Mouse (Mus musculus) gastrocnemius, postnatal 4 days (tissue): ENCODE measurements around the gene Bckdhb. TPM values are rescaled to one million over a fixed set of nuclear protein-coding genes. Genes with fewer than 3 reads are reported as not detected.
"Not testable (repeated sequence)": the region's sequence is repeated elsewhere in the genome, so short reads cannot be mapped to it uniquely, and the experiment has no call there.

ENCODE experiments used
- DNase-seq, 2 experiments: peaks; one replicate each; pipeline ENCODE4 v3.0.0; 2021 to 2022; ENCODE audit warnings: low spot score in 2 of 2, mixed read lengths in 2 of 2
- total RNA-seq, 2 experiments: library from RNA; stranded (reverse); gene quantifications; 2 replicates each; pipeline ENCODE4 v1.2.3; 2021

The Bckdhb gene
- total RNA-seq, 2 experiments from 2014 or later: 15.2 to 24.1 TPM

- DNase-seq: peak; percentile 28 to 64
Observed at GRCm38 (mm10) chr9:83962098-83963086, 37.4 kb downstream of the Bckdhb start.

- DNase-seq: no peak
Observed at GRCm38 (mm10) chr9:83963296-83963695, 38.4 kb downstream of the Bckdhb start.

- DNase-seq: no peak
Observed at GRCm38 (mm10) chr9:83964376-83964775, 39.4 kb downstream of the Bckdhb start.

GRCm38 (mm10) chr9:83967439-83968050, 42.6 kb downstream of the Bckdhb start:
- DNase-seq: no peak

GRCm38 (mm10) chr9:83969326-83969725, 44.4 kb downstream of the Bckdhb start:
- DNase-seq: no peak

- DNase-seq: no peak
Observed at GRCm38 (mm10) chr9:83973467-83973866, 48.5 kb downstream of the Bckdhb start.

GRCm38 (mm10) chr9:83975811-83976210, 50.9 kb downstream of the Bckdhb start:
- no peak for DNase-seq

- DNase-seq: no peak
Observed at GRCm38 (mm10) chr9:83981234-83981633, 56.3 kb downstream of the Bckdhb start.

GRCm38 (mm10) chr9:84008961-84009360, 84.0 kb downstream of the Bckdhb start:
- DNase-seq: no peak

- DNase-seq: no peak
Observed at GRCm38 (mm10) chr9:84011146-84011545, 86.2 kb downstream of the Bckdhb start.

GRCm38 (mm10) chr9:84018141-84018540, 93.2 kb downstream of the Bckdhb start:
- DNase-seq: not testable (repeated sequence)

GRCm38 (mm10) chr9:84019627-84020026, 94.7 kb downstream of the Bckdhb start:
- no peak for DNase-seq

- no peak for DNase-seq
Observed at GRCm38 (mm10) chr9:84021189-84021588, 96.2 kb downstream of the Bckdhb start.

GRCm38 (mm10) chr9:84028120-84028519, 103.2 kb downstream of the Bckdhb start:
- no peak for DNase-seq

- DNase-seq: no peak
Observed at GRCm38 (mm10) chr9:84030691-84031290, 105.8 kb downstream of the Bckdhb start.

GRCm38 (mm10) chr9:84031406-84031805, 106.5 kb downstream of the Bckdhb start:
- DNase-seq: no peak

- DNase-seq: peak in 1 of 2 experiments; percentile 17
Observed at GRCm38 (mm10) chr9:84032669-84033341, 107.9 kb downstream of the Bckdhb start.

- DNase-seq: no peak
Observed at GRCm38 (mm10) chr9:84036046-84036445, 111.1 kb downstream of the Bckdhb start.

- no peak for DNase-seq
Observed at GRCm38 (mm10) chr9:84037224-84037623, 112.3 kb downstream of the Bckdhb start.

- no peak for DNase-seq
Observed at GRCm38 (mm10) chr9:84038946-84039345, 114.0 kb downstream of the Bckdhb start.

GRCm38 (mm10) chr9:84040376-84040775, 115.4 kb downstream of the Bckdhb start:
- no peak for DNase-seq
